Mouse (Mus musculus) stomach, postnatal 0 days (tissue): Measurements from ENCODE around the gene Chp2. TPM values are rescaled to one million over a fixed set of nuclear protein-coding genes. Genes with fewer than 3 reads are reported as not detected.
"Not testable (repeated sequence)": the region's sequence is repeated elsewhere in the genome, so short reads cannot be mapped to it uniquely, and the experiment has no call there.

ENCODE experiments used
- ATAC-seq: fragments of 200-750 bp; cut with Nextera tagmentation; 2 replicates; pipeline ENCODE4 v1.8.0; 2017; ENCODE audit not compliant: low FRiP score, low TSS enrichment
- DNase-seq: peaks from one replicate; pipeline ENCODE4 v3.0.0-alpha.2; 2016; ENCODE audit warnings: low spot score
- H3K27ac ChIP-seq: fragments of 300-500 bp; sonication (generic); replicated peaks from 2 replicates; pipeline ENCODE4 v1.5.1; 2014; ENCODE audit warnings: mild to moderate bottlenecking, control low read depth
- H3K27me3 ChIP-seq: fragments of 300-500 bp; sonication (generic); 2 replicates; pipeline ENCODE4 v1.6.1; 2014; ENCODE audit warnings: low read length; ENCODE audit not compliant: control insufficient read depth, insufficient read depth
- H3K36me3 ChIP-seq: fragments of 300-500 bp; sonication (generic); 2 replicates; pipeline ENCODE4 v1.6.1; 2014; ENCODE audit warnings: low read length, mixed read lengths; ENCODE audit not compliant: control insufficient read depth, insufficient read depth
- H3K4me1 ChIP-seq: fragments of 300-500 bp; sonication (generic); replicated peaks from 2 replicates; pipeline ENCODE4 v1.6.1; 2014; ENCODE audit warnings: antibody characterized with exemption; ENCODE audit not compliant: control insufficient read depth, insufficient read depth
- H3K4me2 ChIP-seq: fragments of 300-500 bp; sonication (generic); replicated peaks from 2 replicates; pipeline ENCODE4 v1.6.1; 2014; ENCODE audit warnings: low read depth, mild to moderate bottlenecking, control low read depth, moderate library complexity
- H3K4me3 ChIP-seq: fragments of 300-500 bp; sonication (generic); 2 replicates; pipeline ENCODE4 v1.5.1; 2014; ENCODE audit warnings: low read depth, low read length, control low read depth
- H3K9ac ChIP-seq: fragments of 300-500 bp; sonication (generic); 2 replicates; pipeline ENCODE4 v1.6.1; 2014; ENCODE audit warnings: mild to moderate bottlenecking, low read length, control low read depth, mixed read lengths
- H3K9me3 ChIP-seq: fragments of 300-500 bp; sonication (generic); 2 replicates; pipeline ENCODE4 v1.6.1; 2016; ENCODE audit warnings: low read length; ENCODE audit not compliant: control insufficient read depth
- CTCF ChIP-seq: IDR thresholded peaks from 2 replicates; pipeline ENCODE4 v1.5.1; 2016; ENCODE audit warnings: antibody characterized with exemption, low read depth, mild to moderate bottlenecking, moderate library complexity
- EP300 ChIP-seq: optimal IDR thresholded peaks from 2 replicates; pipeline ENCODE3; 2016; ENCODE audit warnings: antibody characterized with exemption
- WGBS: fragments of 180-500 bp; shearing (Covaris S2); extraction: QIAGEN DNeasy Blood & Tissue Kit; methylation state at CpG from one replicate; pipeline ENCODE4 v1.1.7; 2014; 5-methylcytosine and 5-hydroxymethylcytosine counted together
- polyA plus RNA-seq: library from polyadenylated mRNA; unstranded; fragments of >200 nt; fragmentation: Nextera tagmentation; extraction: Ambion mirVana; gene quantifications from 2 replicates; pipeline ENCODE4 v1.2.1, GENCODE M21; 2015

Gene Chp2
- polyA plus RNA-seq, 1 experiment from 2014 or later, result 1.7 TPM

GRCm38 (mm10) chr7:122229916-122230315, 10.6 kb downstream of the Chp2 start:
- 67% methylated on average over 4 of the region's 4 CpGs for WGBS
- Histone ChIP-seq H3K4me2 (no peak overlapping the region), H3K4me1 (no peaks in the 10 kb centered on the region), H3K27me3 (no peaks in the 10 kb centered on the region), H3K36me3 (no peaks in the 10 kb centered on the region), H3K9ac (no peak overlapping the region), H3K27ac (no peak overlapping the region), H3K9me3 (no peaks in the 10 kb centered on the region), H3K4me3 (no peak overlapping the region)
- DNase-seq (no peak), ATAC-seq (no peak)
- TF ChIP-seq CTCF (no peak), EP300 (no peak)

GRCm38 (mm10) chr7:122230866-122231265, 11.6 kb downstream of the Chp2 start:
- H3K4me3 ChIP-seq, result no peak overlapping the region
- no peaks in the 10 kb centered on the region for H3K4me1 ChIP-seq
- no peak overlapping the region for H3K4me2 ChIP-seq
- no peaks in the 10 kb centered on the region for H3K27me3 ChIP-seq
- ATAC-seq (no peak), DNase-seq (no peak)
- no peak for TF ChIP-seq EP300
- 56% methylated on average over 4 of the region's 4 CpGs for WGBS
- H3K9me3 ChIP-seq, result no peaks in the 10 kb centered on the region
- H3K9ac ChIP-seq, result no peak overlapping the region
- H3K27ac ChIP-seq, result no peak overlapping the region
- H3K36me3 ChIP-seq, result no peaks in the 10 kb centered on the region

GRCm38 (mm10) chr7:122238939-122239338, 19.6 kb downstream of the Chp2 start:
- Histone ChIP-seq H3K9ac (no peak overlapping the region), H3K4me1 (no peaks in the 10 kb centered on the region), H3K27ac (no peak overlapping the region), H3K36me3 (no peaks in the 10 kb centered on the region), H3K27me3 (no peaks in the 10 kb centered on the region), H3K4me2 (no peak overlapping the region), H3K9me3 (no peaks in the 10 kb centered on the region), H3K4me3 (no peak overlapping the region)
- 65% methylated on average over 2 of the region's 2 CpGs for WGBS
- peak; percentile 86 for ATAC-seq
- TF ChIP-seq CTCF, result no peak
- TF ChIP-seq EP300, result no peak
- DNase-seq, result peak; percentile 46

GRCm38 (mm10) chr7:122240413-122241119, 21.3 kb downstream of the Chp2 start:
- no peak for DNase-seq
- ATAC-seq, result no peak
- 74% methylated on average over 6 of the region's 6 CpGs for WGBS

GRCm38 (mm10) chr7:122242260-122242659, 23.0 kb downstream of the Chp2 start:
- Histone ChIP-seq H3K9ac (no peak overlapping the region), H3K4me3 (no peak overlapping the region), H3K4me1 (no peaks in the 10 kb centered on the region), H3K9me3 (no peaks in the 10 kb centered on the region), H3K36me3 (no peaks in the 10 kb centered on the region), H3K27me3 (no peaks in the 10 kb centered on the region), H3K4me2 (no peak overlapping the region), H3K27ac (no peak overlapping the region)
- TF ChIP-seq EP300 (no peak), CTCF (peak; percentile 90)
- ATAC-seq (0 out of 2 replicates have a peak, but pooled peaks have one; percentile 39), DNase-seq (peak; percentile 34)
- WGBS, result 44% methylated on average over 1 of the region's 1 CpGs

More at GRCm38 (mm10) chr7:122240413-122241119, 21.3 kb downstream of the Chp2 start:
- no peak overlapping the region for H3K9ac ChIP-seq
- no peak overlapping the region for H3K4me3 ChIP-seq
- no peaks in the 10 kb centered on the region for H3K4me1 ChIP-seq
- H3K27me3 ChIP-seq, result no peaks in the 10 kb centered on the region
- H3K4me2 ChIP-seq, result no peak overlapping the region
- H3K36me3 ChIP-seq, result no peaks in the 10 kb centered on the region
- H3K9me3 ChIP-seq, result no peaks in the 10 kb centered on the region
- TF ChIP-seq CTCF (0 out of 2 replicates have a peak, but pooled peaks have one; percentile 27), EP300 (no peak)
- H3K27ac ChIP-seq, result no peak overlapping the region

GRCm38 (mm10) chr7:122242744-122243143, 23.4 kb downstream of the Chp2 start:
- not testable (repeated sequence) for H3K4me3 ChIP-seq, H3K9me3 ChIP-seq, H3K4me2 ChIP-seq, H3K27ac ChIP-seq, H3K27me3 ChIP-seq, DNase-seq, H3K4me1 ChIP-seq, H3K9ac ChIP-seq, ATAC-seq, H3K36me3 ChIP-seq
